Comparison of ENCODE assay signal across 13 mouse cellular contexts in the genomic region with DNA sequence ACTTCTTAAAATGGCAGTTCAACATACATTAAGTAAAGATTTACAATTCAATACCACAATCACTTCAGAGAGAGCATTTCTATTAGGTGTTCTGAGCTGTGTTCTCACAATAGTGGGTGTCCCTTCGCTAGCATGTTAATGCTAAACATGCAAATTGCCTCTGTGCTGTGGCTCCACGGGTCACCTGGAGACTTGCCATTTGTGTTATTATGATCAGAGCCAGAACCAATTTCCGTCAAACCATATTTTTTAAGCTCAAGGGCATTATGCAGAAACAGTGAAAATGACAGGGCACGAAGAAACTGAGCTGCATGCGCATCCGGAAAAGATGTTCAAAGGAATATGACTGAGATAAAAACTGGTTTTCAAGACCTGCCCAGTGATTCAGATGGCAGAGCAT.
"Had no signal": no experiment of that assay in that cellular context is flagged by ENCODE, and none has a peak within 500 bp of the region (broad histone marks: within the 10 kb centered on the region; RNA-seq: fewer than 3 reads in every experiment).

No protein-coding gene starts in this region.

- H3K27me3 ChIP-seq: liver, embryonic 13.5 days; midbrain, embryonic 12.5 days; neural tube, embryonic 12.5 days; neural tube, embryonic 15.5 days had no signal

- DNase-seq: kidney, adult 18-20 months; kidney, adult 9 months; kidney, postnatal 14 days; kidney, postnatal 4 days; liver, embryonic 13.5 days; lung, adult 2 months; lung, postnatal 14 days; lung, postnatal 4 days; thymus, adult 18-20 months; thymus, postnatal 36 days had no signal

- H3K4me3 ChIP-seq: liver, embryonic 13.5 days; midbrain, embryonic 12.5 days; neural tube, embryonic 12.5 days; neural tube, embryonic 15.5 days had no signal

- H3K4me1 ChIP-seq: liver, embryonic 13.5 days; midbrain, embryonic 12.5 days; neural tube, embryonic 12.5 days; neural tube, embryonic 15.5 days had no signal

- H3K4me2 ChIP-seq: liver, embryonic 13.5 days; midbrain, embryonic 12.5 days; neural tube, embryonic 12.5 days; neural tube, embryonic 15.5 days had no signal

- H3K9ac ChIP-seq: liver, embryonic 13.5 days; midbrain, embryonic 12.5 days; neural tube, embryonic 12.5 days; neural tube, embryonic 15.5 days had no signal

- H3K9me3 ChIP-seq: liver, embryonic 13.5 days; midbrain, embryonic 12.5 days; neural tube, embryonic 15.5 days had no signal

- H3K27ac ChIP-seq: liver, embryonic 13.5 days; midbrain, embryonic 12.5 days; neural tube, embryonic 12.5 days; neural tube, embryonic 15.5 days had no signal

- H3K36me3 ChIP-seq: liver, embryonic 13.5 days; midbrain, embryonic 12.5 days; neural tube, embryonic 12.5 days; neural tube, embryonic 15.5 days had no signal
